Mouse (Mus musculus) heart, embryonic 15.5 days (tissue): Measurements from ENCODE around the gene Hdac10. TPM values are rescaled to one million over a fixed set of nuclear protein-coding genes. Genes with fewer than 3 reads are reported as not detected.

Experiments used
- ATAC-seq: fragments of 200-750 bp; cut with Nextera tagmentation; replicated peaks from 2 replicates; pipeline ENCODE4 v1.8.0; 2017; ENCODE audit warnings: low read depth, moderate TSS enrichment; ENCODE audit not compliant: insufficient number of reproducible peaks, insufficient read depth, low FRiP score
- H3K27ac ChIP-seq: fragments of 300-500 bp; sonication (generic); 2 replicates; pipeline ENCODE4 v1.5.1; 2015; ENCODE audit warnings: mild to moderate bottlenecking, inconsistent platforms
- H3K27me3 ChIP-seq: fragments of 300-500 bp; sonication (generic); 2 replicates; pipeline ENCODE4 v1.6.1; 2015; ENCODE audit warnings: inconsistent platforms
- H3K36me3 ChIP-seq: fragments of 300-500 bp; sonication (generic); 2 replicates; pipeline ENCODE4 v1.6.1; 2015; ENCODE audit warnings: mild to moderate bottlenecking, inconsistent platforms
- H3K4me1 ChIP-seq: fragments of 300-500 bp; sonication (generic); replicated peaks from 2 replicates; pipeline ENCODE4 v1.6.1; 2015; ENCODE audit warnings: inconsistent platforms
- H3K4me2 ChIP-seq: fragments of 300-500 bp; sonication (generic); 2 replicates; pipeline ENCODE4 v1.6.1; 2015; ENCODE audit warnings: inconsistent platforms, mild to moderate bottlenecking, moderate library complexity
- H3K4me3 ChIP-seq: fragments of 300-500 bp; sonication (generic); 2 replicates; pipeline ENCODE4 v1.5.1; 2015; ENCODE audit warnings: mild to moderate bottlenecking, inconsistent platforms
- H3K9ac ChIP-seq: fragments of 300-500 bp; sonication (generic); 2 replicates; pipeline ENCODE4 v1.6.1; 2015; ENCODE audit warnings: mild to moderate bottlenecking, inconsistent platforms
- H3K9me3 ChIP-seq: fragments of 300-500 bp; sonication (generic); replicated peaks from 2 replicates; pipeline ENCODE4 v1.6.1; 2016; ENCODE audit warnings: inconsistent platforms
- WGBS: fragments of 180-500 bp; shearing (Covaris S2); methylation state at CpG from one replicate; pipeline ENCODE4 v1.1.7; 2015; ENCODE audit warnings: mixed read lengths; 5-methylcytosine and 5-hydroxymethylcytosine counted together
- polyA plus RNA-seq: library from polyadenylated mRNA; unstranded; fragments of >200 nt; fragmentation: Nextera tagmentation; extraction: Ambion mirVana; gene quantifications from 2 replicates; pipeline ENCODE4 v1.2.1, GENCODE M21; 2015

The Hdac10 gene
- polyA plus RNA-seq, 1 experiment from 2014 or later: 14.8 TPM

DNA sequence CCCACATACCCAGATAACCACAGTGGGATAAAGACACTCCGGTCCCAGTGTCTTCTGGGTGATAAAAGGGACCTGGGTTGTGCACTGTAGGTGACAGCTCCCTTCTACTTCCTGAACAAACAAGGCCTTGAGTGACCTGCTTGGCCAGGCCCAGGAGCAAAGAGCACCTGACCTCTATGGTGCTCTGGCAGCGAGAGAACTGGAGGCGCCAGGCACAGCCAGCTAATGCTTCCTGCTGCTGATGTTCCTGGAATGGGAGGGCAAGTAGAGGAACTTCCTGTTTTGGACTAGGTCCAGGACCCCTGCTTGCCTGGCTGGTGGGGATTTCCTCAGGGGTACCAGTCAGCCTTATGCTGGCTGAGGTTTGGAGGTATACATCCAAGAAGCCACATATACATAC, 41.6 kb upstream of the Hdac10 start:
- no peaks in the 10 kb centered on the region for H3K9me3 ChIP-seq
- peak overlapping the region; percentile 94 for H3K27ac ChIP-seq
- peak; percentile 19; the same call in 1 of the 2 replicates for ATAC-seq
- no peaks in the 10 kb centered on the region for H3K27me3 ChIP-seq
- H3K36me3 ChIP-seq: peaks cover 32% of the 10 kb centered on the region
- H3K4me3 ChIP-seq: no peak overlapping the region
- peaks cover 71% of the 10 kb centered on the region for H3K4me1 ChIP-seq
- 21% methylated on average over 3 of the region's 3 CpGs for WGBS
- 0 out of 2 replicates have a peak overlapping the region, but pooled peaks have one; percentile 9 for H3K9ac ChIP-seq
- H3K4me2 ChIP-seq: peak overlapping the region; percentile 54

DNA sequence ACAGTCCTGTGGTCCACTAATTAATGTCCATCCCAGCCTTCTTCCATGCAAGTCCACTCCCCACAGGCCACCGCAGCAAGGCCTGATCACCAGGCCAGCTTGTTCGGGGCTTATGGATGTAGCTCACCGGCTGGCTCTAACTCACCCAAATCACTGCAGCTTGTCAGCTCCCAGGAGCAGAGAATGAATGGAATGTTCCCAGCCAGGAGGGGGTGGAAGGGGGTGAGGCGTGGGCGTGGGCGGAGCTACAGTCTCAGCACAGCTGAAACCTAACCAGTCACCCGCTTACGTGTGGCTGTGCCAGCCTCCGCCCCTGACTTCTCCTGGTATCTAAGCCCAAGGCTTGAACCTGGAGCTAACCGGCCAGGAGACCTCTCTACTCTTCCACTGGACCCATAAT, 40.9 kb upstream of the Hdac10 start:
- Histone ChIP-seq H3K36me3 (peaks cover 38% of the 10 kb centered on the region), H3K4me1 (peaks cover 64% of the 10 kb centered on the region)
- WGBS: 7% methylated on average over 10 of the region's 10 CpGs

DNA sequence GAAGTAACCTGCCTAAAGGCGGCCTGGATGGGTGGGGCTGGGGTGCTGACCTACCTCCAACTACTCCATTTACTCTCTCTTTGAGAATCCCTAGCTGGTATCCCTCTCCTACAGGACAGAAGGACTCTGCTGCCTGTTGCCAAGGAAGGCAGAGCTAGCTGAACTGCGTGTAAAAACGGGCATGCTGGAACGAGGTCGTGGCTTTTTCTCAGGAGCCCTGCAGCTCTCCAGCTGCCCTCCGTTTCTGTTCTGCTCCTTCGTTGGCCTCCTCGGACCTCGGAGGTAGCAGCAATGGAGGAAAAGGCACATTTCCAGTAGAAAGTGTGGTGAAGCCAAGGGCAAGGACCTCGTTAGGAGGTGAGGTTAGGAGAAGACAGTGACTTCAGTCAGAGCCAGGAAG, 40.4 kb upstream of the Hdac10 start:
- 29% methylated on average over 10 of the region's 10 CpGs for WGBS
- Histone ChIP-seq H3K4me3 (peak overlapping the region; percentile 31), H3K9me3 (no peaks in the 10 kb centered on the region), H3K4me2 (peak overlapping the region; percentile 54), H3K9ac (peak overlapping the region; percentile 29; the same call in 1 of the 2 replicates), H3K27ac (peak overlapping the region; percentile 94), H3K4me1 (peaks cover 59% of the 10 kb centered on the region), H3K36me3 (peaks cover 43% of the 10 kb centered on the region), H3K27me3 (no peaks in the 10 kb centered on the region)
- no peak for ATAC-seq

More for the DNA sequence above, 40.9 kb upstream of the Hdac10 start:
- H3K4me2 ChIP-seq: peak overlapping the region; percentile 54
- H3K9me3 ChIP-seq: no peaks in the 10 kb centered on the region
- peak; percentile 81 for ATAC-seq
- H3K27ac ChIP-seq: peak overlapping the region; percentile 94
- H3K27me3 ChIP-seq: no peaks in the 10 kb centered on the region
- H3K4me3 ChIP-seq: peak overlapping the region; percentile 31
- H3K9ac ChIP-seq: peak overlapping the region; percentile 29; the same call in 1 of the 2 replicates

DNA sequence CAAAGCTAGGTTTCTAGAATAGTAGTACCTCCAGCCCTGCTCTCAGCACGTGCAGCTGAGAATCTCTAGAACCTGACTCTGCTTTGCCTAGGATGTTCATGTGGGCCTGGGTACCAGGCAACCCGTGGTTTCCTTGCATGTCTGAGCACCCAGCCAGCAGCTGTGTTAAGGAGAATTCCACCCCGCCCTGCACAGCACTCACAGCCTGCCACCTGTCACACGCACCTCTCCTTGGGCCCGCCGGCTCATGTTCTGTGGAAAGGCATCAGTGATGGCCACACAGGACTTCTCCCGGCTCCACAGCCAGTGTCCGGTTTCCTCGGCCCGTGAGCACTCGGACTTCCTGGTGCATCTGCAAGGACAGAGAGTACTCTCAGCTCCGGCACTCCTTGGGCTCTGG, 37.0 kb upstream of the Hdac10 start:
- Histone ChIP-seq H3K27ac (no peak overlapping the region), H3K4me3 (no peak overlapping the region), H3K27me3 (no peaks in the 10 kb centered on the region), H3K9ac (no peak overlapping the region), H3K4me1 (peaks cover 24% of the 10 kb centered on the region), H3K4me2 (no peak overlapping the region), H3K36me3 (peaks cover 78% of the 10 kb centered on the region), H3K9me3 (no peaks in the 10 kb centered on the region)
- WGBS: 90% methylated on average over 12 of the region's 12 CpGs
- ATAC-seq: no peak

DNA sequence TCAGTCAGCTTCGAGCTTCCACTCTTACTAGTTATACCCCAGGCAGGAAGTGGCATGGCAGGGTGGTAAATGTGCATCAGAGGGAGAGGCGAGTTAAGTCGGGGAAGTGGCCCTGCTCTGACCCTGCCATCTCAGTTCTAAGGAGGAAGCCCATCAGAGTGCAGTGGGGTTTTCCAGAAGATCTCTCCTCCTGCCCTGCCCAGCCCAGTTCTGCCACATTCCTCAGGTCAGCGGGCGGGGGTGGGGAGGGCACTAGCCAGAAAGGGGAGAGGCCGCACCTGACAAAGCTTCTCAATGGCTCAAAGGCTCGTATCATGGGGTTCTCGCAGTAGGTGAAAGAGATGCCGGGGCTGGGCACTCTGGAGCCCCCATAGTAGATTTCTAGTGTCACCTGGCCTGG, 32.9 kb upstream of the Hdac10 start:
- Histone ChIP-seq H3K4me2 (no peak overlapping the region), H3K36me3 (peaks cover 100% of the 10 kb centered on the region), H3K9me3 (no peaks in the 10 kb centered on the region), H3K27me3 (no peaks in the 10 kb centered on the region), H3K27ac (no peak overlapping the region), H3K9ac (no peak overlapping the region), H3K4me3 (no peak overlapping the region), H3K4me1 (no peaks in the 10 kb centered on the region)
- no peak for ATAC-seq
- WGBS: 81% methylated on average over 9 of the region's 9 CpGs

DNA sequence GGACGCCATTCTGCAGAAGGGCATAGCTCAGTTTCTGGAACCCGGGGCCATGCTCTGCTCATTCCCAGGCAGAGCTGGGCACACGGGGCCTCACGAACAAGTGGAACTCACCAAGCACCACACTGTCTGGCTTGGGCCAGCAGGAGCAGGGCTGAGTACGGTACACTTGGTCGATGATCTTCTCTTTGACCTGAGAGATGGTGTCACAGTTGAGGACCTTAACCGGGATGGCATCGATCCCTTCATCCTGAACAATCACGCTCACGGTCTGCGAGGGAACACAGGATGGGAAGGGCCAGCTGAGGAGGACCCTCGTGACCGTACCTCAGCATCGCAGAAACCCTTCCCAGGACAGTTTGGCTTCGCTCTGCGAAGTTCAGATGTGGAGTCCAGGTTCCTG, 30.0 kb upstream of the Hdac10 start:
- H3K9me3 ChIP-seq: no peaks in the 10 kb centered on the region
- H3K36me3 ChIP-seq: peaks cover 98% of the 10 kb centered on the region
- H3K27me3 ChIP-seq: no peaks in the 10 kb centered on the region
- H3K4me1 ChIP-seq: no peaks in the 10 kb centered on the region
- no peak overlapping the region for H3K9ac ChIP-seq
- 92% methylated on average over 16 of the region's 16 CpGs for WGBS
- no peak overlapping the region for H3K4me2 ChIP-seq
- no peak overlapping the region for H3K4me3 ChIP-seq
- no peak overlapping the region for H3K27ac ChIP-seq
- ATAC-seq: no peak

DNA sequence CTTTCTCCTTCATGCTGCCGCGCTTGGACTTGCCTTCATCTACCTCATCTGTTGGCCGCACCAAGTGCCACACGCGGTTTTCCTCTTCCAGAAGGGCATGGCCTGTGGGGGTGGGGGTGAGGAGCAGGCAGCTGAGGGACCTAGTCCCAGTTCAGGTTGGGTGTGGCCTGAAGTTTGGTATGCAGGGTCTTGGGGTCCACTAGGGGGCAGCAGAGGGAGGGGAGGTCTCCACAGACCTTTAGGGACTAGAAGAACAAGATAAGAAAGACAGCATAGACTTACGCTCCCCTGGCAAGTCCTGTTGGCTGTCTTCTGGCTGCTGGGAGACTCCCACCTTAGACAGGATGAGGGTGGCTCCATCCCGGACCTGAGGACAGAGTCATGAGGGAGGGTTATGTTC, 29.5 kb upstream of the Hdac10 start:
- Histone ChIP-seq H3K4me1 (no peaks in the 10 kb centered on the region), H3K4me2 (no peak overlapping the region), H3K9ac (no peak overlapping the region), H3K4me3 (no peak overlapping the region), H3K36me3 (peaks cover 92% of the 10 kb centered on the region), H3K27ac (no peak overlapping the region), H3K27me3 (no peaks in the 10 kb centered on the region), H3K9me3 (no peaks in the 10 kb centered on the region)
- 47% methylated on average over 7 of the region's 7 CpGs for WGBS
- no peak for ATAC-seq

DNA sequence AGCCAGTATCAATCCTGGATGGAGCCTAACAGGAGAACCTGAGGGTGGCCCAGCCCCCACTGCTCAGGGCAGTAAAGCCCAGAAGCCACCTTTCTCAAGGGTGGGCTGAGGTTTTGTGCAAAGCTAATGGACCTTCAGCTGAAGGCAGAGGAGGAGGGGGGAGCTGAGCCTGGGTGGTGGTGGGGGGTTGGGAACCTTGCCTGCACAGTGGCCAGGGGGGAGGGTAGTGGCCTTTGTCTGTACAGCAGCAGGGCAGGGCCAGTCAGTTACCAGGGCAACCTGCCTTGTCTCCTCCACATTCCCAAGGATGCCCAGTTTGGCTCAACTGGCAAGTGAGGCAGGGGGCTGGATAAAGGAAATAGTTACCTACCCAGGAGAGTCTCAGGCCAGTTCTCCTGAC, 23.8 kb upstream of the Hdac10 start:
- H3K4me3 ChIP-seq: no peak overlapping the region
- H3K27me3 ChIP-seq: peaks cover 27% of the 10 kb centered on the region
- peaks cover 23% of the 10 kb centered on the region for H3K4me1 ChIP-seq
- peaks cover 36% of the 10 kb centered on the region for H3K36me3 ChIP-seq
- no peak for ATAC-seq
- no peak overlapping the region for H3K4me2 ChIP-seq
- H3K9me3 ChIP-seq: no peaks in the 10 kb centered on the region
- H3K27ac ChIP-seq: no peak overlapping the region
- no peak overlapping the region for H3K9ac ChIP-seq

DNA sequence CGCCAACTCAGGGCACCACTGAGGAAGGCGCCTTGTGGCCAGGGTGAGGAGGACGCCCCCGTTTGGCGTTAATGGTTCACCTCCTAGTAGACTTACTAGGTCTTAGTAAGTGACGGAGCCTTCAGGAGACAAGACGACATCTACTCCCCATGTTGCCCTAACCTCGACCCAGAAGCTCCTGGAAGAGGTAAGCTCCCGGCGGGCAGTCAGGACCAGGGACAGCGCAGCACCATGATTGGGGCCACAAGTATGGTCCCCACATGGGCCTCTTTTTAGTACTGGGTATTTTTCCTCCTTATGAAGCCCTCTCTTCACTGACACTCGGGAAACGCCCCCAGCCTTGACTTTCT, 21.5 kb upstream of the Hdac10 start:
- Histone ChIP-seq H3K27ac (no peak overlapping the region), H3K9ac (no peak overlapping the region), H3K36me3 (peaks cover 13% of the 10 kb centered on the region), H3K4me2 (peak overlapping the region; percentile 97), H3K9me3 (no peaks in the 10 kb centered on the region), H3K27me3 (peaks cover 50% of the 10 kb centered on the region), H3K4me1 (peaks cover 37% of the 10 kb centered on the region), H3K4me3 (peak overlapping the region; percentile 75)
- no peak for ATAC-seq
- 3% methylated on average over 13 of the region's 13 CpGs for WGBS

DNA sequence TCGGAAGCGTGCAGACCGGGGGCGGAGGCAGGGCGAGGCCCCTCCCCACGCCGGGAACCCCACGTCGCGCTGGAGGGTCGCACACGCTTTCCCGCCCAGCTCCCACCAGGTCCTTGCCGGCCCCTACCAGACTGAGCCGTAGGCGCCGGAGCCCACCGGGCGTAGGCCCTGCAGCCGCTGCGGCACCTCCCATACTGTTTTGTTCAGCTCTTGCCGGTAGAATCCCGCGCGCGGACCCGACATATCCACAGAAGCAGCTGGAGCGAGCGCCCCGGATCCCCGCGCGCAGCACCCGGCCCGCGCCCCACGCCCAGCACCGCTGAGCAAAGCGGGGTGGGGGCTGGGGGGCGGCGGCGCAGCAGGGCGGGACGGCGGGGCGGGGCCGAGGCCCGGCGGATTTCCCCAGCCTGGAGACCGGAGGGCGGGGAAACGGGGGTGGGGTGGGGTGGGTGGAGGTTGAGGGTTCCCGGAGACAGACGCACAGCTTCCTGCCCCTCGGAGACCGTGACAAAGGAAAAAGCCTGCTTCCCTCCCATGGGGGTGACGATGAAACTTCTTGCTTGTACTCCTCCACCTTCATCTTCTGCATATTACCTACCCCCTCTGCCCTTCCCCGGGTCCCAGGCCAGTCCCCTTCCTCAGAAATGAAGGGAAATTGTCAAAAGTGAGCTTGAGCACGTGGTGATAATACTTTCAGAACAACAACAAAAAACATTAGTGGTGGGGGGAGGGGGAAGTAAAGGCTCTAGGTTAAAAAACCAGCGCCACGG, 21.0 kb upstream of the Hdac10 start, which contains the start of gene Mapk11:
Gene Mapk11, minus strand, starts transcription at position 358 of the 770 bp plus-strand sequence.
- Histone ChIP-seq H3K4me1 (peaks cover 37% of the 10 kb centered on the region), H3K4me2 (peak within 1 kb of the TSS; percentile 97), H3K27me3 (peaks cover 55% of the 10 kb centered on the region), H3K9me3 (no peaks in the 10 kb centered on the region), H3K9ac (peak within 1 kb of the TSS; percentile 64), H3K4me3 (peak within 1 kb of the TSS; percentile 75), H3K36me3 (peaks cover 9% of the 10 kb centered on the region; the same call in 1 of the 2 replicates), H3K27ac (no peak within 1 kb of the TSS; the same call in 1 of the 2 replicates)
- under 1% methylated on average over 45 of the region's 61 CpGs for WGBS
- ATAC-seq: peak; percentile 56

DNA sequence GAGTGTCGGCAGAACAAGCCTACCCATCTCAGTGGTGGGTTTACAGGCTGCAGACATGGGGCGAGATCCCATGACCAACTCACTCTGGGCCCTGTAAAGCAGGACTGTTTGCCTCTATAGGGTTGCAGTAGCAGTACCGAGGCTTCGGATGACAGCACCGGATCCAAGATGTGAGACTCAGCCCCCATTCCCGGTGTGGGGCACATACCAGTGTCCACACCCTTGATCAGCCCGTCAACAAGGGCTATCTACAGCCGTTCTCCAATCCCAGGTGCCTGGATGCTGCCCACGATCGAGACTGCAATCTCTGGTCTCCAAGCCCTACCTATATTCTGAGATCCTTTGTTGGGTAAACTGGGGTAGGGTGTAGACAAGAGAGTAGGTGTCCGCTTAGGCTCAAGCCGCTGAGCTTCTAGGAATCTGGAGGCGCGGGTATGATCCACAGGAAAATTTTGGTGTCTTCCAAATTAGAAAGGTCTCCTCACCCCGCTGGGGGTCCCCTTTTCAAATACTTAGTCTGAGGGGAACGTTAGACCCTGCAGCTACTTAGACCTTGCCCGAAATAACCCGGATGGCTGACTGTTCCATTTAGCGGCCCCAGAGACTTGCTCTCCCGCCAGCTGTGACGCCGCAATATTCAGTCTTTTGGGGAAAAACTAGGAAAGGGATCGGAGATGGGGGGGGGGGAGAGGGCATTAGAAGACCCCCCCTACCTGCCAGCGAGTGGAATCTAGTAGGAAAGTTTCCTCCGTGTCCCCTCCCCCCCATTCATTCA, 20.2 kb upstream of the Hdac10 start:
- Histone ChIP-seq H3K9me3 (no peaks in the 10 kb centered on the region), H3K9ac (peak overlapping the region; percentile 64), H3K4me3 (peak overlapping the region; percentile 75), H3K4me1 (peaks cover 37% of the 10 kb centered on the region), H3K4me2 (peak overlapping the region; percentile 97), H3K27ac (no peak overlapping the region; the same call in 1 of the 2 replicates), H3K27me3 (peaks cover 63% of the 10 kb centered on the region), H3K36me3 (peaks cover 1% of the 10 kb centered on the region; the same call in 1 of the 2 replicates)
- WGBS: 5% methylated on average over 25 of the region's 25 CpGs
- no peak for ATAC-seq
